Mouse (Mus musculus) heart, embryonic 14.5 days (tissue): Measurements from ENCODE around the gene Asdurf. TPM values are rescaled to one million over a fixed set of nuclear protein-coding genes. Genes with fewer than 3 reads are reported as not detected.
"Not testable (repeated sequence)": the region's sequence is repeated elsewhere in the genome, so short reads cannot be mapped to it uniquely, and the experiment has no call there.

Source experiments
- ATAC-seq: fragments of 200-750 bp; cut with Nextera tagmentation; 2 replicates; pipeline ENCODE4 v1.8.0; 2017; ENCODE audit warnings: low read depth, moderate TSS enrichment; ENCODE audit not compliant: insufficient number of reproducible peaks, insufficient read depth, low FRiP score
- H3K27ac ChIP-seq, 2 experiments: fragments of 200-500 bp in 1 of 2; fragments of 300-500 bp in 1 of 2; sonication (generic) in 1 of 2; replicated peaks in 1 of 2; 2 replicates each; pipeline ENCODE4 v1.5.1; 2012 to 2014; ENCODE audit warnings: low read depth in 2 of 2, low read length in 2 of 2, control low read depth in 1 of 2, mild to moderate bottlenecking in 1 of 2, mixed read lengths in 1 of 2; ENCODE audit not compliant: control insufficient read depth in 1 of 2, insufficient read depth in 1 of 2
- H3K27me3 ChIP-seq: fragments of 300-500 bp; sonication (generic); 2 replicates; pipeline ENCODE4 v1.6.1; 2014; ENCODE audit warnings: mild to moderate bottlenecking, low read length, control low read depth; ENCODE audit not compliant: control insufficient read depth, insufficient read depth
- H3K36me3 ChIP-seq: fragments of 300-500 bp; sonication (generic); 2 replicates; pipeline ENCODE4 v1.6.1; 2014; ENCODE audit warnings: mild to moderate bottlenecking, control low read depth, low read length, mixed read lengths; ENCODE audit not compliant: control insufficient read depth, insufficient read depth
- H3K4me1 ChIP-seq, 2 experiments: fragments of 200-500 bp in 1 of 2; fragments of 300-500 bp in 1 of 2; sonication (generic) in 1 of 2; 2 replicates each; pipeline ENCODE4 v1.6.1; 2012 to 2014; ENCODE audit warnings: low read length in 2 of 2, control low read depth in 1 of 2, mixed read lengths in 1 of 2; ENCODE audit not compliant: control insufficient read depth in 2 of 2, insufficient read depth in 2 of 2
- H3K4me2 ChIP-seq: fragments of 300-500 bp; sonication (generic); 2 replicates; pipeline ENCODE4 v1.6.1; 2014; ENCODE audit warnings: mild to moderate bottlenecking, low read length
- H3K4me3 ChIP-seq, 2 experiments: fragments of 200-500 bp in 1 of 2; fragments of 300-500 bp in 1 of 2; sonication (generic) in 1 of 2; 2 replicates each; pipeline ENCODE4 v1.5.1; 2012 to 2014; ENCODE audit warnings: low read length in 2 of 2, mild to moderate bottlenecking in 2 of 2, control low read depth in 1 of 2, low read depth in 1 of 2, moderate library complexity in 1 of 2; ENCODE audit not compliant: control insufficient read depth in 1 of 2, insufficient read depth in 1 of 2
- H3K9ac ChIP-seq: fragments of 300-500 bp; sonication (generic); 2 replicates; pipeline ENCODE4 v1.6.1; 2014; ENCODE audit warnings: mild to moderate bottlenecking, low read length
- H3K9me3 ChIP-seq: fragments of 300-500 bp; sonication (generic); 2 replicates; pipeline ENCODE4 v1.6.1; 2016; ENCODE audit warnings: low read length, control low read depth; ENCODE audit not compliant: control insufficient read depth
- WGBS: fragments of 180-500 bp; shearing (Covaris S2); extraction: QIAGEN DNeasy Blood & Tissue Kit; methylation state at CpG from one replicate; pipeline ENCODE4 v1.1.7; 2014; 5-methylcytosine and 5-hydroxymethylcytosine counted together
- polyA plus RNA-seq: library from polyadenylated mRNA; unstranded; fragments of >200 nt; fragmentation: Nextera tagmentation; extraction: Ambion mirVana; gene quantifications from 2 replicates; pipeline ENCODE4 v1.2.1, GENCODE M21; 2014

Gene Asdurf
- polyA plus RNA-seq, 1 experiment from 2014 or later, result 5.5 TPM

GRCm38 (mm10) chr1:53341071-53341470, 11.3 kb downstream of the Asdurf start:
- 99% methylated on average over 2 of the region's 2 CpGs for WGBS
- peaks cover 35% of the 10 kb centered on the region for H3K36me3 ChIP-seq
- no peak for ATAC-seq
- no peak overlapping the region for H3K4me2 ChIP-seq
- no peak overlapping the region for H3K4me3 ChIP-seq
- no peaks in the 10 kb centered on the region for H3K4me1 ChIP-seq
- H3K27me3 ChIP-seq, result no peaks in the 10 kb centered on the region
- H3K9ac ChIP-seq, result no peak overlapping the region
- H3K9me3 ChIP-seq, result peaks cover 4% of the 10 kb centered on the region; the same call in 1 of the 2 replicates
- H3K27ac ChIP-seq, result no peak overlapping the region

GRCm38 (mm10) chr1:53337403-53337802, 15.0 kb downstream of the Asdurf start:
- H3K4me2 ChIP-seq, result not testable (repeated sequence)

GRCm38 (mm10) chr1:53335465-53335864, 17.0 kb downstream of the Asdurf start:
- H3K4me2 ChIP-seq, result no peak overlapping the region
- ATAC-seq, result no peak
- H3K9me3 ChIP-seq, result no peaks in the 10 kb centered on the region

More at GRCm38 (mm10) chr1:53337403-53337802, 15.0 kb downstream of the Asdurf start:
- H3K4me1 ChIP-seq, H3K9me3 ChIP-seq, H3K4me3 ChIP-seq, ATAC-seq, H3K9ac ChIP-seq, H3K27me3 ChIP-seq, H3K27ac ChIP-seq, H3K36me3 ChIP-seq: not testable (repeated sequence)
- 61% methylated on average over 2 of the region's 2 CpGs for WGBS

GRCm38 (mm10) chr1:53333527-53333926, 18.9 kb downstream of the Asdurf start:
- not testable (repeated sequence) for H3K27me3 ChIP-seq, H3K4me1 ChIP-seq, H3K4me3 ChIP-seq, H3K27ac ChIP-seq, H3K9me3 ChIP-seq, H3K9ac ChIP-seq, H3K36me3 ChIP-seq, ATAC-seq, H3K4me2 ChIP-seq
- WGBS, result 43% methylated on average over 5 of the region's 5 CpGs

More at GRCm38 (mm10) chr1:53335465-53335864, 17.0 kb downstream of the Asdurf start:
- Histone ChIP-seq H3K4me1 (no peaks in the 10 kb centered on the region), H3K36me3 (no peaks in the 10 kb centered on the region), H3K4me3 (no peak overlapping the region), H3K9ac (no peak overlapping the region), H3K27ac (no peak overlapping the region), H3K27me3 (no peaks in the 10 kb centered on the region)

- 73% methylated on average over 5 of the region's 5 CpGs for WGBS
These were observed 27.5 kb downstream of the Asdurf start for GRCm38 (mm10) chr1:53324827-53325494.

GRCm38 (mm10) chr1:53324277-53324676, 28.1 kb downstream of the Asdurf start:
- no peak overlapping the region for H3K9ac ChIP-seq
- 92% methylated on average over 1 of the region's 1 CpGs for WGBS
- no peak overlapping the region for H3K4me3 ChIP-seq
- no peaks in the 10 kb centered on the region for H3K27me3 ChIP-seq
- no peak overlapping the region for H3K4me2 ChIP-seq
- no peaks in the 10 kb centered on the region for H3K4me1 ChIP-seq
- H3K9me3 ChIP-seq, result no peaks in the 10 kb centered on the region
- no peak overlapping the region for H3K27ac ChIP-seq
- peaks cover 41% of the 10 kb centered on the region for H3K36me3 ChIP-seq
- ATAC-seq, result no peak

More at GRCm38 (mm10) chr1:53324827-53325494, 27.5 kb downstream of the Asdurf start:
- H3K9ac ChIP-seq, result no peak overlapping the region
- peaks cover 39% of the 10 kb centered on the region for H3K36me3 ChIP-seq
- ATAC-seq, result no peak
- H3K27me3 ChIP-seq, result no peaks in the 10 kb centered on the region
- H3K4me1 ChIP-seq, result no peaks in the 10 kb centered on the region
- no peak overlapping the region for H3K4me3 ChIP-seq
- no peaks in the 10 kb centered on the region for H3K9me3 ChIP-seq
- H3K4me2 ChIP-seq, result no peak overlapping the region
- H3K27ac ChIP-seq, result no peak overlapping the region

- no peak overlapping the region for H3K9ac ChIP-seq
- H3K4me3 ChIP-seq, result no peak overlapping the region
- H3K27ac ChIP-seq, result no peak overlapping the region
- 91% methylated on average over 5 of the region's 5 CpGs for WGBS
- H3K4me2 ChIP-seq, result no peak overlapping the region
- H3K4me1 ChIP-seq, result no peaks in the 10 kb centered on the region
- H3K27me3 ChIP-seq, result no peaks in the 10 kb centered on the region
- no peak for ATAC-seq
- peaks cover 52% of the 10 kb centered on the region for H3K36me3 ChIP-seq
- H3K9me3 ChIP-seq, result no peaks in the 10 kb centered on the region
These were observed 29.2 kb downstream of the Asdurf start for GRCm38 (mm10) chr1:53323254-53323653.
